Mouse (Mus musculus) spleen, postnatal 14 days (tissue): ENCODE measurements around the gene Olfr720.

ENCODE experiments used
- DNase-seq, 2 experiments: peaks; one replicate each; pipeline ENCODE4 v3.0.0; 2021 to 2022; ENCODE audit warnings: low spot score in 2 of 2

Olfr720 gene

GRCm38 (mm10) chr14:14186738-14187137 is at the start of gene Olfr720:
TSS of gene Olfr720 (minus strand) at chr14:14186838.
- no peak for DNase-seq
